9 mouse cellular contexts compared by ENCODE assay signal in the genomic region with DNA sequence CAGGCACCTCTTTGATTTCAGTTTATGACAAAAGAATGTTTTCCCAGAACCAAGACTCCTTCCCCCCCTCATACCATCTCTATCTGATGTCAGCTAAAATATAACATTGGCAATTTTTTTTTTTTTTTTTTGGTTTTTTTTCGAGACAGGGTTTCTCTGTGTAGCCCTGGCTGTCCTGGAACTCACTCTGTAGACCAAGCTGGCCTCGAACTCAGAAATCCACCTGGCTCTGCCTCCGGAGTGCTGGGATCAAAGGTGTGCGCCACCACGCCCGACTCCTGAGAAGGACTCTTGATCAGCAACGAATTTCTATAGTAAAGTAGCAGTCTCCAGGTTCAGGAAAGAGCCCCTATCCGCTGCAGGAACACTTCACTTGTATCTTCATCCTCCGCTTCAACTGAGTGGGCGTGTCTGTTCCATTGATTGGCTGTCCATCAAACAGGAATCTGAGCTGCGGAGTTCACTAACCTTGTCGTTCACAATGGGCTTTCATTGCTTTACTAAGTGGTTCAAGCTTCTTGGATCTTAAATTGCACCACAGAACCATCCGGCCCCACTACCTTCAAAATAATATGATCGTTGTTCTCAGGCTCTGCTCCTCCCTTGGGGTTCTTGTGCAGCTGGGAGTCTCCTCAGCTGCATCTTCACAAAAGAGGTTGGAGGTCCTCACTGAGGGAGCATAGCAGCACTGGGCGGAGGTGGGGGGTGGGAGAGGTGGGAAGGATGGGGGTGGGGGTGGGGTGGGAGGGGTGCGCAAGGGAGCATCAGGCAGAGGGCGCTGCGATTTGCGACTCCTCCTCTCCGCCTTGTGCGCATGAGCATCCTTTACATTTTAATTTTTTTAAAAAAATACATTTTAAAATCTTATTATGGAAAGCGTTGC. TPM values are rescaled to one million over a fixed set of nuclear protein-coding genes. Genes with fewer than 3 reads are reported as not detected.
A peak's percentile ranks its signal among the peaks of the same experiment; 100 is the strongest.
DNase-seq lines count a peak whose midpoint lies in the region; ATAC-seq and TF ChIP-seq lines count a peak whose summit lies in the region.
"Had no signal": no experiment of that assay in that cellular context is flagged by ENCODE, and none has a peak within 500 bp of the region (broad histone marks: within the 10 kb centered on the region; RNA-seq: fewer than 3 reads in every experiment).

No protein-coding gene starts in this region.

- intact Hi-C loops in left cerebral cortex, adult 2 months (cut with DNase I) = no loop called here

- 0 out of 2 replicates have a peak overlapping the region, but pooled peaks have one; percentile 32 for H3K9ac ChIP-seq in embryonic facial prominence, embryonic 13.5 days
- H3K9ac ChIP-seq in intestine, postnatal 0 days (ENCODE audit: low read depth, low read length) = no peak overlapping the region
- peak overlapping the region; percentile 51; the same call in 1 of the 2 replicates for H3K9ac ChIP-seq in midbrain, postnatal 0 days (replicated peaks; ENCODE audit: low read length, poor library complexity, severe bottlenecking)

- H3K27ac ChIP-seq in left cerebral cortex, adult 2 months = 0 out of 2 replicates have a peak overlapping the region, but pooled peaks have one; percentile 40
- peak overlapping the region; percentile 22; the same call in 1 of the 2 replicates for H3K27ac ChIP-seq in embryonic facial prominence, embryonic 13.5 days
- no peak overlapping the region for H3K27ac ChIP-seq in intestine, postnatal 0 days (ENCODE audit: low read depth, low read length)
- H3K27ac ChIP-seq in midbrain, postnatal 0 days (ENCODE audit: low read depth, low read length) = peak overlapping the region; percentile 74

- peak overlapping the region; percentile 45 for H3K4me3 ChIP-seq in left cerebral cortex, adult 2 months
- H3K4me3 ChIP-seq in embryonic facial prominence, embryonic 13.5 days = peak overlapping the region; percentile 39
- no peak overlapping the region for H3K4me3 ChIP-seq in intestine, postnatal 0 days (ENCODE audit: low read depth, low read length)
- peak overlapping the region; percentile 44 for H3K4me3 ChIP-seq in midbrain, postnatal 0 days (ENCODE audit: low read depth, low read length)
- H3K4me3 ChIP-seq: megakaryocyte, embryonic 14.5 days had no signal

- no peaks in the 10 kb centered on the region for H3K27me3 ChIP-seq in embryonic facial prominence, embryonic 13.5 days
- no peaks in the 10 kb centered on the region for H3K27me3 ChIP-seq in intestine, postnatal 0 days (replicated peaks; ENCODE audit: control insufficient read depth, insufficient read depth, low read length)
- H3K27me3 ChIP-seq in midbrain, postnatal 0 days (ENCODE audit: insufficient read depth, low read length) = no peaks in the 10 kb centered on the region

- peak in 1 of 2 experiments; percentile 17 for DNase-seq in left cerebral cortex, adult 2 months (ENCODE audit: extremely low spot score in 1 of 2, low spot score in 2 of 2)
- no peak for DNase-seq in left cerebral cortex, adult 8-10 months (ENCODE audit: low spot score in 2 of 2)
- peak; percentile 72 for DNase-seq in midbrain, postnatal 0 days (ENCODE audit: low spot score)
- DNase-seq in Muller cell, postnatal 12 days (ENCODE audit: inconsistent ontology term) = no peak
- no peak for DNase-seq in urinary bladder, postnatal 14 days (ENCODE audit: low spot score)
- DNase-seq in adrenal gland, postnatal 36 days = no peak

- peak overlapping the region; percentile 63 for H3K4me2 ChIP-seq in embryonic facial prominence, embryonic 13.5 days
- H3K4me2 ChIP-seq in intestine, postnatal 0 days (replicated peaks; ENCODE audit: low read depth) = peak overlapping the region; percentile 25
- H3K4me2 ChIP-seq in midbrain, postnatal 0 days (ENCODE audit: low read depth, low read length, poor library complexity, severe bottlenecking) = peak overlapping the region; percentile 53

- H3K36me3 ChIP-seq in embryonic facial prominence, embryonic 13.5 days = no peaks in the 10 kb centered on the region
- H3K36me3 ChIP-seq in intestine, postnatal 0 days (ENCODE audit: control insufficient read depth, insufficient read depth) = no peaks in the 10 kb centered on the region
- no peaks in the 10 kb centered on the region for H3K36me3 ChIP-seq in midbrain, postnatal 0 days (ENCODE audit: insufficient read depth, low read length)

- 5% methylated on average over 22 of the region's 22 CpGs for WGBS in embryonic facial prominence, embryonic 13.5 days
- WGBS in intestine, postnatal 0 days = 12% methylated on average over 22 of the region's 22 CpGs
- 3% methylated on average over 22 of the region's 22 CpGs for WGBS in midbrain, postnatal 0 days

- H3K4me1 ChIP-seq in embryonic facial prominence, embryonic 13.5 days = 0 out of 2 replicates have a peak, but pooled peaks cover 3% of the 10 kb centered on the region
- no peaks in the 10 kb centered on the region for H3K4me1 ChIP-seq in intestine, postnatal 0 days (replicated peaks; ENCODE audit: control insufficient read depth, insufficient read depth, low read length)
- no peaks in the 10 kb centered on the region for H3K4me1 ChIP-seq in midbrain, postnatal 0 days (ENCODE audit: insufficient read depth, low read length)

- no peaks in the 10 kb centered on the region for H3K9me3 ChIP-seq in embryonic facial prominence, embryonic 13.5 days
- no peaks in the 10 kb centered on the region for H3K9me3 ChIP-seq in intestine, postnatal 0 days (ENCODE audit: control insufficient read depth)
- no peaks in the 10 kb centered on the region for H3K9me3 ChIP-seq in midbrain, postnatal 0 days (ENCODE audit: low read length)
- H3K9me3 ChIP-seq: megakaryocyte, embryonic 14.5 days had no signal

- peak; percentile 74; the same call in 1 of the 2 replicates for ATAC-seq in embryonic facial prominence, embryonic 13.5 days (ENCODE audit: insufficient number of reproducible peaks, insufficient read depth, low FRiP score, low TSS enrichment, low read depth)
- ATAC-seq in intestine, postnatal 0 days = no peak
- peak; percentile 84 for ATAC-seq in midbrain, postnatal 0 days (ENCODE audit: low FRiP score)

- TF ChIP-seq CTCF in left cerebral cortex, adult 2 months (IDR thresholded peaks at IDR 0.05) = peak; percentile 3
- no peak for TF ChIP-seq CTCF in intestine, postnatal 0 days (IDR thresholded peaks at IDR 0.05; ENCODE audit: low read depth)
- TF ChIP-seq CTCF in midbrain, postnatal 0 days (IDR thresholded peaks at IDR 0.05) = peak; percentile 34

RNA-seq across cellular contexts. Expression of gene Psip1, which starts 14.1 kb away (rescaled TPM):
- 100 to 1,000 TPM; 197 to 199 TPM for total RNA-seq in left cerebral cortex, adult 2 months (2021)
- total RNA-seq in left cerebral cortex, adult 8-10 months (2022) = 100 to 1,000 TPM; 206 to 215 (median 209) TPM
- 184 and 186 TPM in 2 replicates for polyA plus RNA-seq in embryonic facial prominence, embryonic 13.5 days (2015; fragmentation: Nextera tagmentation; extraction: Ambion mirVana)
- polyA plus RNA-seq in intestine, postnatal 0 days (2015; fragmentation: Nextera tagmentation; extraction: Ambion mirVana) = 32.1 and 32.4 TPM in 2 replicates
- total RNA-seq in midbrain, postnatal 0 days (2014; rRNA removed) = 206 and 254 TPM in 2 replicates
- 273 and 320 TPM in 2 replicates for polyA plus RNA-seq in midbrain, postnatal 0 days (2015; fragmentation: Nextera tagmentation; extraction: Ambion mirVana)
- total RNA-seq in adrenal gland, postnatal 36 days (2021) = 10 to 100 TPM; 48.9 to 51.0 TPM

RNA-seq across cellular contexts. Expression of gene Ccdc171, which starts 24.9 kb away (rescaled TPM):
- total RNA-seq in left cerebral cortex, adult 2 months (2021) = 1 to 10 TPM; 3.6 to 4.8 TPM
- total RNA-seq in left cerebral cortex, adult 8-10 months (2022) = 1 to 10 TPM; 3.8 to 4.5 (median 3.8) TPM
- 6.4 and 7.7 TPM in 2 replicates for polyA plus RNA-seq in embryonic facial prominence, embryonic 13.5 days (2015; fragmentation: Nextera tagmentation; extraction: Ambion mirVana)
- 0.69 and 1.2 TPM in 2 replicates for polyA plus RNA-seq in intestine, postnatal 0 days (2015; fragmentation: Nextera tagmentation; extraction: Ambion mirVana)
- total RNA-seq in midbrain, postnatal 0 days (2014; rRNA removed) = 4.2 and 7.1 TPM in 2 replicates
- polyA plus RNA-seq in midbrain, postnatal 0 days (2015; fragmentation: Nextera tagmentation; extraction: Ambion mirVana) = 1.7 and 2.0 TPM in 2 replicates
- total RNA-seq in adrenal gland, postnatal 36 days (2021) = 1 to 10 TPM; 1.7 to 2.4 TPM
